Mouse (Mus musculus) layer of hippocampus, postnatal 14 days (tissue): ENCODE data around the gene Amn. TPM values are rescaled to one million over a fixed set of nuclear protein-coding genes. Genes with fewer than 3 reads are reported as not detected.

Experiments
- DNase-seq, 2 experiments: peaks; one replicate each; pipeline ENCODE4 v3.0.0; 2021 to 2022; ENCODE audit warnings: low spot score in 2 of 2, mixed read lengths in 1 of 2
- total RNA-seq, 2 experiments: library from RNA; stranded (reverse); gene quantifications; 2 replicates each; pipeline ENCODE4 v1.2.3; 2021

Gene Amn
- total RNA-seq, 2 experiments from 2014 or later, result 5.9 to 11.1 TPM

DNA sequence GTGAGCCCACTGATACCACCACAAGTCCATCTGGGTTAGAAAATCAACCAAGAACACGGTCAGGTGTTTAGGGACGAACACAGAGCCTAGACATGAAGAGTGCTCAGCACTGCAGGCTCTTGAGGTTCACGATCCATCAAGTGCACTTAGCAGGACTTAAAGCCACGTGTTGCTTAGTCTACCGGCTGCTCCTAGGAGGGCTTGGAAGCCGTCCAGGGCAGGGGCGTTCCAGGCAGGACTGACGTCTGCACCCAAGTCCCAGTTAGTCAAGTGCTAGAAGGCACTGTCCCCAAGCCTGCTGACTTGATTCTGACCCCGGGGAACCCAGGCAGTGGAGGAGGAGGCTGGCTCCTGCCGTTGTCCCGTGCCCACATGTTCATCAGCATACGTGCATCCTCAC, 49.7 kb downstream of the Amn start:
- no peak for DNase-seq

DNA sequence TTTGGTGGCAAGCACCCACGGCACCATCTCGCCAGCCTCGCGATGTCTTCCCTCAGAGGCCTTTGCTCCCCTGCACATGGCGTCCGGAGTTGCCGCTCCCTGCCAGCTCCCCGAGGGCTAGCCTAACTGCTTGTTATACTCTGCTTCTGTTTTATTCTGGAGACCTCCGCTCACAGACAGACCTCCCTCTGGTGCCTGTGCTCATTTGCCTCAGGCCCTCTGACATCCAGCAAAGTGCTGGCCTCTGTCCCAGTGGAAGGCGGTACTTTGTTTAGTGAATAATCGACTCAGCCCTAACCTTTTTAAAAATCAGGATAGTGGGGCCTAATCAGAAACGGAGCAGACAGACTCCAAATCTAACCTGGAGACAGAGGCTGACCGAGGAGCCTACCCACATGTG, 50.9 kb downstream of the Amn start:
- DNase-seq, result peak in 1 of 2 experiments; percentile 21

DNA sequence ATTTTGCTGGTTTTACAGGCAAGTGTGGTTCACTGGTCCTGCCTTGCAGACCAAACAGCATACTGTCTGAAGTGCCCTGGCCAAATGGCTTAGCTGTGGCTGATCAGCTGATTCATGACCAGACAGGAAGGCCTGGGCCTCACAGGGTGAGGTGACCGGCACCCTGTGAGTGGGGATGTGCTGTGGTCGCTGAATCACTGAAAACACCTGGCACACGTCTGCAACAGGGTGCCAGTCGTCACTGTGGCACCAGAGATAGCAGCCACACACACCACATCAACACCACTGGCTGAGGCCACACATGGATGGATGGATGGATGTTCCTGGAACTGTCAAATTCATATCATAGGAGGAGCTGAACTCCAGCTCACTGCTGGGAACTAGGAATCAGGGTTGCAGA, 52.5 kb downstream of the Amn start:
- no peak for DNase-seq

GRCm38 (mm10) chr12:111324536-111324935, 53.6 kb downstream of the Amn start:
- DNase-seq, result no peak

DNA sequence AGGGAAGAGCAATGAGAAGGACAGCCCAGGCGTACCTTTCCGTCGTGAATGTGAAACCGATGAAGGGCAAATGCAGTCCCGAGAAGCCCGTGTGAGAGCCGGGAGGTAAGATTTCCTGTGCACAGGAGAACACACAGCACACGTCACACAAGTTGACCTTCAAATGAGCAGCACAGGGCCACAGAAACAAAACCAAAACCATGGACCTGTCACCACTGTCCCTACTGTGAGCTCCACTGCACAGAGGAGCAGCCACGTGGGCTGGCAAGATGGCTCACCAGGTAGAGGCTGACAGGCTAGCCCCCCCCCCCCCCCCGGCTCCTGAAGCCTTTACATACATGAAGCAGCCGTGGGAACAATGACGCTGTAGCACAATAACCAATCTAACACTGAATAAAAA, 54.1 kb downstream of the Amn start:
- DNase-seq, result no peak

DNA sequence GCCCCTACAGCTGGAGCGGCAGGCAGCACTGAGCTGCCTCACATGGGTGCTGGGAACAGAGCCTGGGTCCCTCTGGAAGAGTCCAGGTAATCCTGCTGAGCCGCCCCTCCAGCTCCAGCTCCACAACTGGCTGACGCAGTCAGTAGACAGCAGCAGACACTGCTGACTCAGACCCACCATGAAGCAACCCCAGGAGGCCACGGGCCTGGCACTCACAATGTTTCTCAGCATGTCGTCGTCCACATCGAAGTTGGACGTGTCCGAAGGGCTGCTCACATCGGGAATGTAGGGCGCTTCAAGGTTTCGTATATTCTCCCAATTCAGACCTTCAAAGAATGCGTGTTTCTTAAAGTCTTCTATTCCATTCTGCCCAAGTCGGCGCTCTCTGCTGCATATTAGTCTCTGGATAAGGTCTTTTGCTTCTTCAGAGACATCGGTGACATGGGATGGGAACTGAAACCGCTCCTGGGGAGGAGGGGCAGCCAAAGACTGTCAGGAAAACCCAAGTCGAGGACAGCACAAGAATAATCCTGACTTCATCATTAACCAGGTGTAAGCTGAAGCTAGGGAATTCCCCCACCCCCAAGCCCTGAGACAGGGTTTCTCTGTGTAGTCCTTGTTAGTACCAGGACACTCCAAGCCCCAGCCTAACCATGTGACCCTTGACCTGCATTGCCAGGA, 55.0 kb downstream of the Amn start:
- no peak for DNase-seq

Other genes with a start within 250 kb of the Amn start
- gene Rcor1, start 231.7 kb upstream of the Amn start, total RNA-seq, result 10 to 100 TPM; 17.6 to 19.2 TPM
- 100 to 1,000 TPM; 124 to 128 TPM for gene Traf3, start 104.7 kb upstream of the Amn start, total RNA-seq
- under 1 TPM in 1 of 2 experiments, not detected in 1; 0.41 TPM for gene 4930595D18Rik, start 86.6 kb upstream of the Amn start, total RNA-seq
- gene Cdc42bpb, start 106.6 kb downstream of the Amn start, total RNA-seq, result 100 to 1,000 TPM; 117 to 125 TPM
- gene Lbhd2, start 135.7 kb downstream of the Amn start, total RNA-seq, result 1 to 10 TPM in 1 of 2 experiments, under 1 TPM in 1; 0.62 to 1.8 TPM
- 1 to 10 TPM; 1.2 to 2.3 TPM for gene Exoc3l4, start 145.9 kb downstream of the Amn start, total RNA-seq
- 1 to 10 TPM in 1 of 2 experiments, under 1 TPM in 1; 0.55 to 1.2 TPM for gene Tnfaip2, start 171.4 kb downstream of the Amn start, total RNA-seq
- gene Gm266, start 214.7 kb downstream of the Amn start, total RNA-seq, result 1 to 10 TPM; 5.2 to 6.3 TPM